Mouse (Mus musculus) C3H10T1/2 (cell line): Measurements from ENCODE around the gene U2surp. TPM values are rescaled to one million over a fixed set of nuclear protein-coding genes. Genes with fewer than 3 reads are reported as not detected.

Experiments used
- polyA plus RNA-seq, 2 experiments: library from polyadenylated mRNA; unstranded; fragments of >200 nt; fragmentation: generic; extraction: Trizol; gene quantifications; one replicate each; pipeline ENCODE4 v1.2.1; 2012; ENCODE audit warnings: missing spikeins in 2 of 2

The U2surp gene
- 1 to 10 TPM; 1.4 to 5.5 TPM for polyA plus RNA-seq

GRCm38 (mm10) chr9:95511472-95512330 lies at the start of gene U2surp:
U2surp (minus strand) TSS chr9:95511996.

GRCm38 (mm10) chr9:95559059-95559935 lies 47.5 kb upstream of the U2surp start, which contains the start of gene Paqr9:
Paqr9 (plus strand) TSS chr9:95559657.

Other genes with a start within 250 kb of the U2surp start
- gene Chst2, start 105.3 kb downstream of the U2surp start, polyA plus RNA-seq: 10 to 100 TPM in 1 of 2 experiments, 1 to 10 TPM in 1; 1.1 to 14.4 TPM
- not detected for gene Paqr9, start 47.7 kb upstream of the U2surp start, polyA plus RNA-seq
- 10 to 100 TPM in 1 of 2 experiments, 1 to 10 TPM in 1; 1.2 to 12.8 TPM for gene Pcolce2, start 125.6 kb upstream of the U2surp start, polyA plus RNA-seq
- gene Trpc1, start 238.4 kb upstream of the U2surp start, polyA plus RNA-seq: under 1 TPM; 0.06 to 0.28 TPM